26 mouse cellular contexts compared by ENCODE assay signal in the genomic region with DNA sequence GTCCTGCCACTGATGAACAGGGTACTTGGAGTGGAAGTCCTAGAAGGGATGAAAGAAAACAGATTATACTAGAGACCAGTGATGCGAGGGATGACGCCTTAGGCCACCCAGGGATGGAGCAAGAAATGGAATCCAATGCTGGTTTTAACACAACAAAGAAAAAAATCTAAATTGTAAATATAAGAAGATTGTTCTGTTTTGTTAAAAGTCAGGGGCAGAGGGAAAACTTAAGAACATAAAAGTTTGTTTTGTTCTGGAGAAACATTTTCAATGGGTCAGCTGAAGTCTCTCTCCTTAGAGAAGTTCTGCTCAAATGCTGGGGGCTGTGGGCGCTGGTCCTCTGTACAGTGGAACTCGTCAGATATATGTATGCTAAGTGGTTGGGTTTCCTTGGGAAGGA.
"Had no signal": no experiment of that assay in that cellular context is flagged by ENCODE, and none has a peak within 500 bp of the region (broad histone marks: within the 10 kb centered on the region; RNA-seq: fewer than 3 reads in every experiment).

No protein-coding gene starts in this region.

- H3K27me3 ChIP-seq: heart, embryonic 12.5 days; hindbrain, embryonic 12.5 days; hindbrain, embryonic 15.5 days; intestine, embryonic 15.5 days; limb, embryonic 12.5 days; liver, embryonic 13.5 days; liver, embryonic 15.5 days had no signal

- H3K9ac ChIP-seq: heart, embryonic 12.5 days; hindbrain, embryonic 12.5 days; hindbrain, embryonic 15.5 days; intestine, embryonic 15.5 days; limb, embryonic 12.5 days; liver, embryonic 13.5 days; liver, embryonic 15.5 days; liver, postnatal 0 days had no signal

- ATAC-seq: inflammation-experienced regulatory T-cells, adult 6 months; intestine, embryonic 15.5 days; intestine, postnatal 0 days; liver, postnatal 0 days had no signal

- H3K4me2 ChIP-seq: heart, embryonic 12.5 days; hindbrain, embryonic 12.5 days; hindbrain, embryonic 15.5 days; intestine, embryonic 15.5 days; limb, embryonic 12.5 days; liver, embryonic 11.5 days; liver, embryonic 13.5 days; liver, embryonic 15.5 days had no signal

- H3K9me3 ChIP-seq: heart, embryonic 10.5 days; heart, embryonic 12.5 days; hindbrain, embryonic 10.5 days; hindbrain, embryonic 12.5 days; hindbrain, embryonic 15.5 days; intestine, embryonic 15.5 days; limb, embryonic 10.5 days; limb, embryonic 12.5 days; liver, embryonic 13.5 days; liver, embryonic 15.5 days had no signal

- H3K4me3 ChIP-seq: gastrocnemius, adult 2 months; heart, embryonic 10.5 days; heart, embryonic 12.5 days; hindbrain, embryonic 10.5 days; hindbrain, embryonic 12.5 days; hindbrain, embryonic 15.5 days; intestine, embryonic 15.5 days; layer of hippocampus, adult 2 months; limb, embryonic 10.5 days; limb, embryonic 12.5 days; liver, embryonic 13.5 days; liver, embryonic 15.5 days had no signal

- DNase-seq: gastrocnemius, adult 2 months; gastrocnemius, postnatal 10 days; gastrocnemius, postnatal 25 days; heart, postnatal 10 days; heart, postnatal 4 days; kidney, adult 18-20 months; kidney, adult 8-10 months; kidney, postnatal 10 days; kidney, postnatal 4 days; layer of hippocampus, postnatal 36 days; liver; liver, embryonic 13.5 days; liver, postnatal 0 days had no signal

- H3K36me3 ChIP-seq: intestine, embryonic 15.5 days had no signal

- H3K27ac ChIP-seq: gastrocnemius, adult 2 months; heart, embryonic 10.5 days; hindbrain, embryonic 10.5 days; hindbrain, embryonic 15.5 days; intestine, embryonic 15.5 days; layer of hippocampus, adult 2 months; limb, embryonic 10.5 days; limb, embryonic 12.5 days; liver, embryonic 13.5 days; liver, embryonic 15.5 days had no signal
